Mouse (Mus musculus) small intestine, adult 2 months (tissue): Measurements from ENCODE around the gene Ptpn11. TPM values are rescaled to one million over a fixed set of nuclear protein-coding genes. Genes with fewer than 3 reads are reported as not detected.

Experiments used
- H3K27ac ChIP-seq: fragments of 200-500 bp; 2 replicates; pipeline ENCODE4 v1.5.1; 2012; ENCODE audit warnings: low read depth, low read length, control low read depth, inconsistent platforms; ENCODE audit not compliant: insufficient read depth
- H3K27me3 ChIP-seq: fragments of 200-500 bp; 2 replicates; pipeline ENCODE4 v1.6.1; 2012; ENCODE audit warnings: mild to moderate bottlenecking, moderate library complexity, low read length, inconsistent platforms; ENCODE audit not compliant: control insufficient read depth, insufficient read depth
- H3K36me3 ChIP-seq: fragments of 200-500 bp; 2 replicates; pipeline ENCODE4 v1.6.1; 2012; ENCODE audit warnings: mild to moderate bottlenecking, low read length, control low read depth, inconsistent platforms; ENCODE audit not compliant: control insufficient read depth, insufficient read depth
- H3K4me1 ChIP-seq: fragments of 200-500 bp; 2 replicates; pipeline ENCODE4 v1.6.1; 2012; ENCODE audit warnings: low read length, inconsistent platforms, mixed read lengths; ENCODE audit not compliant: control insufficient read depth, insufficient read depth, insufficient read length
- H3K4me3 ChIP-seq: fragments of 200-500 bp; 2 replicates; pipeline ENCODE4 v1.5.1; 2012; ENCODE audit warnings: low read depth, mild to moderate bottlenecking, control low read depth, inconsistent platforms, low read length, moderate library complexity
- CTCF ChIP-seq: fragments of 200-500 bp; IDR thresholded peaks from 2 replicates; pipeline ENCODE4 v1.5.1; 2012; ENCODE audit warnings: low read depth, mild to moderate bottlenecking, control low read depth, inconsistent platforms, low read length, moderate library complexity, mixed read lengths; ENCODE audit not compliant: insufficient replicate concordance, insufficient read length; ENCODE audit errors: extremely low read depth
- POLR2A ChIP-seq: fragments of 200-500 bp; IDR thresholded peaks from 2 replicates; pipeline ENCODE4 v1.6.1; 2012; ENCODE audit warnings: low read depth, mild to moderate bottlenecking, control low read depth, inconsistent platforms, low read length, moderate library complexity
- WGBS: fragments of 180-500 bp; shearing (Covaris S2); methylation state at CpG from one replicate; pipeline ENCODE4 v1.1.7; 2018; 5-methylcytosine and 5-hydroxymethylcytosine counted together
- polyA plus RNA-seq: library from polyadenylated mRNA; depleted of rRNA; stranded (reverse); fragments of >200 nt; gene quantifications from 2 replicates; pipeline ENCODE4 v1.2.3, GENCODE M21; 2012

Gene Ptpn11
- polyA plus RNA-seq, 1 experiment = 14.2 TPM

GRCm38 (mm10) chr5:121183269-121183668 lies 7.9 kb downstream of the Ptpn11 start:
- TF ChIP-seq CTCF (no peak), POLR2A (no peak)
- Histone ChIP-seq H3K4me1 (peaks cover 3% of the 10 kb centered on the region; the same call in 1 of the 2 replicates), H3K27me3 (no peaks in the 10 kb centered on the region), H3K4me3 (no peak overlapping the region), H3K36me3 (no peaks in the 10 kb centered on the region), H3K27ac (no peak overlapping the region)
- 73% methylated on average over 9 of the region's 9 CpGs for WGBS

GRCm38 (mm10) chr5:121179077-121179857 lies 11.9 kb downstream of the Ptpn11 start:
- H3K27me3 ChIP-seq = no peaks in the 10 kb centered on the region
- no peaks in the 10 kb centered on the region for H3K36me3 ChIP-seq
- TF ChIP-seq POLR2A (no peak), CTCF (no peak)
- H3K4me3 ChIP-seq = no peak overlapping the region
- H3K27ac ChIP-seq = no peak overlapping the region
- 86% methylated on average over 9 of the region's 9 CpGs for WGBS
- peaks cover 3% of the 10 kb centered on the region; the same call in 1 of the 2 replicates for H3K4me1 ChIP-seq

- Histone ChIP-seq H3K27ac (no peak overlapping the region), H3K4me1 (no peaks in the 10 kb centered on the region), H3K4me3 (no peak overlapping the region), H3K27me3 (no peaks in the 10 kb centered on the region), H3K36me3 (peaks cover 9% of the 10 kb centered on the region)
- WGBS = 77% methylated on average over 4 of the region's 4 CpGs
- TF ChIP-seq CTCF = no peak
- no peak for TF ChIP-seq POLR2A
Measured at GRCm38 (mm10) chr5:121172835-121173234, 18.4 kb downstream of the Ptpn11 start.

GRCm38 (mm10) chr5:121169588-121169987 lies 21.6 kb downstream of the Ptpn11 start:
- Histone ChIP-seq H3K27ac (no peak overlapping the region), H3K36me3 (peaks cover 30% of the 10 kb centered on the region), H3K4me3 (no peak overlapping the region), H3K4me1 (no peaks in the 10 kb centered on the region), H3K27me3 (no peaks in the 10 kb centered on the region)
- 95% methylated on average over 2 of the region's 2 CpGs for WGBS
- TF ChIP-seq POLR2A (no peak), CTCF (no peak)

- TF ChIP-seq CTCF (no peak), POLR2A (no peak)
- WGBS = 97% methylated on average over 6 of the region's 6 CpGs
- Histone ChIP-seq H3K4me3 (no peak overlapping the region), H3K27ac (no peak overlapping the region), H3K36me3 (peaks cover 54% of the 10 kb centered on the region), H3K4me1 (no peaks in the 10 kb centered on the region), H3K27me3 (no peaks in the 10 kb centered on the region)
Measured at GRCm38 (mm10) chr5:121166884-121167283, 24.3 kb downstream of the Ptpn11 start.

DNA sequence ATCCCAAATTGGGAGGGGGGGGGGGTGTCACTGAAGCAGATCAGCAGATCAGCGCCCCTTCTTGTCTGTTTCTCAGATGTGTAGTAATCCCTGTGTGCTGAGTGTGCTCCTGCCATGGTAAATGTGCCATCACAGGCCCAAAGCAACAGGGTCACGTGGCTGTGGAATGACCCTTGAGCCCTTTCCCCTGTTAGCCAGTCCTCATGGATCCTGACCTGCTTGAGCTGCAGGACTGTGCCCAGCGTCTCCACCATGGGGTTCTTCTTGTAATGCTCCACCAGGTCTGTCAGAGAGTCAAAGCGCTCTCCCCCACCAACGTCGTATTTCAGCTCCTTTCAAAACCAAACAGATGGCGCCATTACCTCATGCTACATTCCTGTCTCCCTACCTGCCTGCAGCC lies 28.3 kb downstream of the Ptpn11 start:
- no peak for TF ChIP-seq CTCF
- TF ChIP-seq POLR2A = no peak
- no peaks in the 10 kb centered on the region for H3K4me1 ChIP-seq
- H3K36me3 ChIP-seq = peaks cover 68% of the 10 kb centered on the region
- no peaks in the 10 kb centered on the region for H3K27me3 ChIP-seq
- no peak overlapping the region for H3K27ac ChIP-seq
- H3K4me3 ChIP-seq = no peak overlapping the region
- 88% methylated on average over 7 of the region's 7 CpGs for WGBS

DNA sequence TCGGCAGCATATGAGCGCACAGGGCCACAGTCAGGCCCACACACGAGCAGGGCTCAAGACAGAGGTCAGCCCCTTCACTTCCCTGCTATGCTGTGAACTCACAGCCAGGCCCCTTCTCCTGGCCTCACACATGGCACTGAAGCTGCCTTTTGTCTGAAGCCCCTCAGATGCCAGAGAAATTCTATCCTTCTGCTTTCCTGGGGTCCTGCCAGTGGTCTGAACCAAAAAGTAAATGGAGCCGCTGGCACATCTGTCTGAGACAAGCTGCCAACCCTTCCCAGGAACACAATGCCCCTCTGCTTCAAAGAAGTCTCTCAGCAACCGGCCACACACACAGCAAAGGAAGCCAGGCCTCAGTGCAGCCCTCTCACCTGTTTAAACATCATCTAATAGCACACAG lies 28.9 kb downstream of the Ptpn11 start:
- no peak for TF ChIP-seq CTCF
- 88% methylated on average over 5 of the region's 5 CpGs for WGBS
- Histone ChIP-seq H3K27ac (no peak overlapping the region), H3K4me1 (no peaks in the 10 kb centered on the region), H3K4me3 (no peak overlapping the region), H3K27me3 (no peaks in the 10 kb centered on the region), H3K36me3 (peaks cover 66% of the 10 kb centered on the region)
